Mouse (Mus musculus) embryo, embryonic 10 days (tissue): ENCODE measurements at regions not wholly inside any gene's neighbourhood (a gene's known extent, or its start where the extent isn't known, plus 50 kb on each side); places are given as distances from the start of the nearest gene placed in this dataset.

Source experiments
- DNase-seq: peaks from one replicate; pipeline ENCODE4 v3.0.0-alpha.2; 2015; ENCODE audit warnings: low spot score

DNA sequence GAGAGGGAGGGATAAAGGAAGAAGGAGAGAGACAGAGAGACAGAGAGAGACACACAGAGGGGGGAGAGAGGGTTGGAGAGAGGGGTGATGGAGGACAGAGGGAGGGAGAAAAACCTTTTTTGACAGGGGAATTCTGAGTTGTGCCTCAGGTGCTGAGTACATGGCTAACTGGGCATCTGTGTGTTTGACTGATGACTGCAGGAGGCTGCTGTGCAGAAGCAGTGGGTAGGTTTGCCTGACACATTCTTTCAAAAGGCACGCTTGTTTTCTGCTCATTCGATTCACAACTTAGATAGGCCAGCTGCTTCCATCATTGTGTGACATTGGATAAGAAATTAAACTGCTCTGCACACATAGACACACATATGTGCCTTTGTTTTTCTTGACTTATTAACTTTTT, 150.7 kb upstream of the Rgmb start:
- DNase-seq, result no peak

DNA sequence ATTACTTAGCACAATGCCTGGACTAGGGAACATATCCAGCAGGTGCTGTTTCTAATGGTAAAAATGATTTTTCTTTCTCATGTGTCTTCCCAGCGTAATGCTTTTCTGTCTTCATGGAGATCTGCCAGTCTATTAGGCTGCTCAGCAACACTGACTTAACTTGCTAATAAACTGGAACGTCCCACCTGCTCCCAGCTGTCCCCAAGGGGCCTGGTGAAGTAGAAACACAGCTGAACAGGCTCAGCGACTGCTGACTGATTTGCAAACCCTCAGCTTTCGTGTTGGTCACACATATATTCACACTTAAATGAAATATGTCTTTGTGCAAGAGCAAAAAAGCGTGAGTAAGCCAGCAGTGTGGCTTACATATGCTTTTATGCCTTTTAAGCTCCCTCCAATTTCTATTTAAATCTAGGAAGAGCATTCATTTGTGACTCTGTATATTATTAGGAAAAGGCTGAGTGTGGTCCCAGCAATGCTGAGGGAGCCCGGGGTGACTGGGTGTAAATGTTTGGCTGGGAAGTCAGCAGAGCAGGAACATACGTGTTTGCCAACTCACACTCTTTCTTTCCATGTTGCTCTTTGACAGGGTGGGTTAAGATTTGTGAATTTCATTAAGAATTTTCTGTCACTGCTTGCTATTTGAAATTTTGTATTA, 146.7 kb upstream of the Rgmb start:
- no peak for DNase-seq

DNA sequence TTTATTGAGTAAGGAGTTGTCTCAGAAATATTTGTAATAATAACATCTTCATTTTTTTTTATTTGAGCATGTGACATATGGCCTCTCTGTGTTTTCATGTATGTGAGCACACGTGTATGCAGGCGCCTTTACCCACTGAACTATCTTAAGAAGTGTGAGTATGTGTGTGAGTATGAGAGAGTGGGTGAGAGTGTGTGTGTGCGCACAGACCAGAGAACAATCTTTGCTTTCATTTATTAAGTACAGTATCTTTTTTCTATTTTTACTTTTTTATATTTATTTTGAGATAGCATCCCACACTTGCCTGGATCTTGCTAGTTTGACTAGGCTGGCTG, 140.5 kb upstream of the Rgmb start:
- DNase-seq, result no peak

DNA sequence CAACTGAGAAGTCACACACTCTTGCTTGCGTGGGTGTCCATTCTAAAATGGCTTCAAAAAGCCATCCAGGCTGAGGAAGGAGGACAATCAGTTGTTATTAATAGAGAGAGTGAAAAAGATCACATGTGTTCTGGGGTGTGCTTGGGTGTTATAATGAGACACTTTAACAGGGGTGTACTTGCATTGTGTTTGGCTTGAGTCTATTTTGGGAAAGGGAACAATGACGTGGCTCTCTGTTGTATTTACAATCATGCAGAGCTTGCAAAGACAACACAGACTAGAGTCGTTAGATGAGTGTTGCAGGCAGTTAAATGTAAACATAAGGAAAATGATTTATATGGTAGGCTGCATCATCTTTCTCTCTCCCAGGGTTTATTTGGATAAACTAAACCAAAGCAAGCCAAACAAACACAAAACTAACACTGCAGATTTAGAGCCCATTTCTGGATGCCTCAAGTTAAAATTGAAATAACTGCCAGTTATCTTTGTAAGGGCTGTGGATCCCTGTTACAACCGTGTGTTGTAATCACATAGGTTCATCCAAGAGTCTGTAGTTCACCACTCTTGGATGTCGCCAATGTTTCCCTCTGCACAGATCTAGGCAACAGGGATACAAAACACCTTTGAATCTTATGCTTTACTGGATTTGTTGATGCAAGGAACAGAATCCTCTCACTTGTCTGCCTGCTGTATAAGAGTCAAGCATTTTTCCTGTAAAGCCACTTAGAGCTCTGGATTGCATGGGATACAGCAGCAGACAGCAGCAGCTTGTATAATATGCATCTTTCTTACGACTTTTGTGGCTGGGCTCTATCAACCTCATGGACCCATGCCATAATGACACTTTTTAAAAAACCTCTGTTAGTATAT, 139.9 kb upstream of the Rgmb start:
- DNase-seq, result no peak

DNA sequence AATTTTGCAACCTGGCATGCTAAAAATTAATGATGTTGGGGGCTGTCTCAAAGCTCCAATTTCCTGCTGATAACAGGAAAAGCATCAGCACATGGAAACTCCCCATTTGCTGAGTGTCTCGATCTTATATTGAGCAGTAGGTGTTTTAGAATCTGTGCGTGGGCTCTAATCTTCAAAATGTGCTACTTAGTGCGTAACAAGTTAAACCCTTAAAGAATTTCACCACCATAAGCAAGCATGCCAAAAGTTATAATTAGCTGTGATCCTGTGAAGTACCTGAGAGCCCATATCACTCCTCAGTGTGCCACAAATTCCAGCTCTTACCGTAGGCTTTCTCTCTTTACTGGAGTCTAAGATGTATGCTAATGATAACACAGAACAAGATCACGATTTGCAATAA, 137.5 kb upstream of the Rgmb start:
- no peak for DNase-seq

DNA sequence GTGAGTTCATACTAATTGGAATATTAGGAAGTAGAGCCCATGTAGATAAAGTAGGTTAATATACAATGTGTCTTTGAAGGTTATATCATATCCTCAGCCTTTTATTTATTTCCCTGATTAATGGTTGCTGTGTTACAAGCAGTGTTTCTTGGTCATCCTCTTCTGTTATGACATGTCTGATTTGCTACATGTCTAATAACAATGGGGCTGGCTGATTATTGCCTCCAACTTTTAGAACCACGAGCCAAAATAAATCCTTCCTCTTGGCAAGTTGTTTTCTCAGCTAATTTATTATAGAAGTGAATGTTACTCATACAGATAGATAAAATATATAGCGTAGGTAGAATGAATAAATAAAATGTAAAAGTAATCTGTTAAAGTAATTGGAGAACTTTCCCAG, 124.8 kb upstream of the Rgmb start:
- no peak for DNase-seq

DNA sequence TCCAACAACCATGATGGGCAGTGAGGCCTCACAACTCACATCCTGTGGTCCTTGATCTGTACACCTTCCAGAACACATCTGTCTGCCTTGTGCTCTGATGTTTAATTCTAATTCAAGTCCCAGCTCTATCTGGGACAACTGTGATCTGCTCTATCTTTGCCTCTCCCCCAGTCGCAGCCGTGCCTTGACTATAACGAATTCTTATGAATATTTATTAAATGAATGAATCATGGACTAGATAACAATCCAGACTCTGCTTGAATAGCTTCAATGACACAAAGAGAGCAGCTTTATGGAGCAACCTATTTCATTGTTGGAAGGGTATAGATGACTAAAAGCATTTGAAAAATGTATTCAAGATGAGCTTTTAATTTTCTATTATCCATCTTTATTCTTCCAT, 120.8 kb upstream of the Rgmb start:
- DNase-seq, result no peak

DNA sequence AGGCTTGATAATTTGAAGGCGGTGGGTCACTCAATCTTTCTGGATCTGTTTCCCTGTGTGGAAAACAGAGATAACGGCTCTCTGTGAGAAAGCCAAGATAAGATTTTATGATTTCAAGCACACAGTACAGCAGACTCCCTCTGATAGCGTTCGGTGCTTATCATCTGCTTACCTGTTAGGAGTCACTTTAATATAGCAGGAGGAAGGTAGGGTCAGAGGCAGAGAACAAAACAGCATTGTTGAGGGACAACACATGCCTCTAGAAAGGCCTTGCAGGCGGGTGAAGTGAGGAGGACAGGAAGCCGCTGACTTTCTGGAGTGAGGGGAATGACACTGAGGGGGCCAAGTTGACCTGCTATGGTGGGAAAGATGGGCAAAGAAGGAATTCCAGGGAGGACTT, 118.9 kb upstream of the Rgmb start:
- no peak for DNase-seq

DNA sequence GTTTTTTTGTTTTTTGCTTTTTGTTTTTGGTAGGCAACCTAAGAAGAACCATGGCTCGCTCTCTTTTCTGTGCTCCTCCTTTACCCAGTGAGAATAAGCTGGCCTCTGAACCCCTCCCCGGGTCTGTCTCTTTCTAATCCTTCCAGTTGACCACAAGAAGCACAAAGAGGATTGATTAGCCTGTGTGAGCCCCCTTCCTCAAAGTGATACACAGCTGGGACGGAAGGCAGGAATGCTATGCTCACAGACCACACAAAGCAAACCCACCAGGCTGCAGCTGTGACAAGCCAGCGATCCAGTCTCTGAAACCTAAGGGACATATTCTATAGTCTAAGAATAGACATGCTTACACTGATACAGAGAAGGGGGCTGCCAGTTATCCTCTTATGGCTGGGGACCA, 111.5 kb upstream of the Rgmb start:
- DNase-seq, result peak; percentile 20

DNA sequence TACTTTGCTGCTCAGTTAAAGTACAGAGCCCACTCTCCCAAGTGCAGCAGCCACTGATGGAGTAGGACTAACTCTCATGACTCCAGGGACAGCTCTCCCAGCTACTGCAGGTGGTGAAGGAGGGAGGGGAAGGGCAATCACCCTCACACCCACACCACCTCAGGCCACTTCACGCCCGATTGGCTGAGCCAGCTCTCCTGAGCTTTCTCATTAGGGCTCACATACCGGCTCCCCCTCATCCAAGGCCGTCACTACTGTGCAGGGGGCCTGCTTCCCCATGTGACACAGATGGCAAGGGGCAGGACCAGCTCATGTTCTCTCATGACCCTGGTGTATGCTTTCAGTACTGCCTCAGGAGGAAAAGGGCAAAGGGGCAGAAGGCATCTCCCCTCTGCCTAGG, 87.8 kb upstream of the Rgmb start:
- DNase-seq, result no peak

DNA sequence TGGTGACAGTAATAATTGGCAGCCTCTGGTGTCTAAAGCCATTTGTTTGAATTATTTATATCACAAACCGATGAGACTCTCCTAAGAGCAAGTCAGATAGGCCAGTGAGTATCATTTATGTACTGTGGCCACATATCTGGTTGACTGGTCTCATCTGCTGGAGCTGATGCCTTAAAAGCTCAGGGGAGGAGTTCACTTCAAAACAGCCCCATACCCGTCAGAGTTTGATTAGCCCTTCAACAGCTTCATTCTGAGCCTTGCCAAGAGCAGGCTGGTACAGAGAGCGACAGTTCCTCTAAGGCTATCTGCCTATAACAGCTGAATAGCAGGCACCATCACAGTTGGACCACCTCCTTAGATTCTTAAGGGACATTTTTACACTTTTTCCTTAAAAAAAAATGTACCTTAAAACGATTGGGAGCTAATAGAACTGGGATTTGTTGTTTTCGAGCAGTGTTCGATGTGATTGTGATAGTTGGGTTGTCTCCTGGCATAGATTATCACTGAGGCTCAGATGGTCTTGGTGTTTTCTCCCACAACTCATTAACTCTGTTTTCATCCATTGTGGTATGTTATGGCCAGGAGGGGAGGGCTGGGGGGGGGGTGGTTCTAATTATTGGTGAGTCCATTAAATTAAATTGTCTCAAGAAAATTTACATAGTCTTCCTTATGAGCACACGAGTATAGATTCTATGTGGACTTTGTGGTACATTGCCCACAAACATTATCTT, 68.0 kb upstream of the Rgmb start:
- DNase-seq, result no peak

DNA sequence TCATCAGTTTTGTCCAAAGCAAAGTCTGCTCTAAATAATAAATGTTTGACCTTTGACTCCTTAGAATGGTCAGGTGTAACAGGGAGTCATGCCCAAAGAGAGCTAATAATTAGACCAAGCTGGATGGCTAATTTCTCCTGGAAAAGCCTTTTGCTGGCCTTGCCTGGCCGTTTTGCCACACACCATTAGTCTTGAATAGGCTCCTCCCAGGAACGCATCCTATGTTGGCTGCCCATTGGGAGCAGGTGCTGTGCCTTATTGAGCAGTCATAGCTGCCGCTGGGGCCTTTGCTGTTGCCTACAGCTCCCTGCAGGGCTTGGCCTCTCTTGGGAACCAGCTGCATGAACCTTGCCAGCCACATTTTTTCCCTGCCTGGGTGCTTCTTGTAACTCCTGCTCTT, 65.1 kb upstream of the Rgmb start:
- peak; percentile 39 for DNase-seq

DNA sequence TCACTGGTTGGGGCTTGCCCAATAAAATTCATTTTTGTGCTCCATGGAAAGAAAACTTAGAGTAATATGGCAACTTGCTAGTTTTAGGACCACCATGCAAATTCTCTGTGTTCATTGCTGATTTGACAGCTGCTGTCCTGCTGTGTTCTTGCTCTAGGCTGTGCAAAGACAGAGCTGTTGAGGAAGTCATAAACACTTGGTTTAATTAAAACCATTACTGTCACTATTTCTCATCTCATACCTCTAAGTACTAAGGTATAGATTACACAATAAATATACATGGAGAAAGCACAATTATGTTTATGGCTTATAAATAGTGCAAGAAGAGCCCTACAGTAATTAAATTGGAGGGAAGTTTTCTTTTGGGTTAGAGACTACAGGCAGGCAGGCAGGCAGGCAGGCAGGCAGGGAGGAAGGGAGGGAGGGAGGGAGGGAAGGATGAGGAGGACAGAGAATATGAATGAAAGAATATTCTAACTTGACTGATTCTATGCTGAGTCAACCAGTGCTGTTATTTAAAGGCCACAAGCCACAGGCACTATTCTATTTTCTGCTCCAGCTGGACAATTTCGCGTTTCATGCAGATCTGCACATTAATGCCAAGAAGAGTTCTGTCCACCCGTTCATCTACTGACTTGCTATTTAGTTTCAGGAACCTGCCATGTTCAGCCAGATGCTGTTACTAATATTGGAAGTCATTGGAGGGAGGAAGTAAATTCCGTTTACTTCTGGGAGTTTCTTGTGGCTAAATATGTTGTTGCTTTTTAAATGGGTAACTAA, 61.2 kb upstream of the Rgmb start:
- peak; percentile 16 for DNase-seq

DNA sequence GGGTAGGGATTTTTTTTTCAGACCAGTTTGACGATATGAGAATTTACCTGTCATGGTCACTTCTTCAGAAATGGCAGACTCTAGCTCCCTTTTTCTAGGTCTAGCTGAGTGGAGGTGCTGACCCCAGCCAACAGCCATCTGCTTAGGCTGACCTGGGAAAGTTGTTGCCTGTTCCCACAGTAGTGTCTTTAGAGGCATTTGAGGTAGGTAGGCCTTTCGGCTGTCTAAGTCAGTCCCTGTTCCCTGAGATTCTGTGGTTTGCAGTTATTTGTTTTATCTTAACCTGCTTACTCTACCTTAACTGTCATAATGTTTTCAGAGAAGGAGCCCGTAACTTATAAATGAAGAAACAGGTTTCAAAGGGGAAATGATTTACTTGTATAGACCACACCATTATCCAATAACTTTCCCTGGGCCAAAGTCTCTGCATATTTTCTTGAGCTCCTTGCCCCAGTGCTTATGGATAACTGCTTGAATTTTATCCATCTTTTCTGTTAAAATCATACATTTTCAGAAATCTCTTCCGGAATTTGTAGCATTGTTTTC, 59.8 kb upstream of the Rgmb start:
- no peak for DNase-seq

DNA sequence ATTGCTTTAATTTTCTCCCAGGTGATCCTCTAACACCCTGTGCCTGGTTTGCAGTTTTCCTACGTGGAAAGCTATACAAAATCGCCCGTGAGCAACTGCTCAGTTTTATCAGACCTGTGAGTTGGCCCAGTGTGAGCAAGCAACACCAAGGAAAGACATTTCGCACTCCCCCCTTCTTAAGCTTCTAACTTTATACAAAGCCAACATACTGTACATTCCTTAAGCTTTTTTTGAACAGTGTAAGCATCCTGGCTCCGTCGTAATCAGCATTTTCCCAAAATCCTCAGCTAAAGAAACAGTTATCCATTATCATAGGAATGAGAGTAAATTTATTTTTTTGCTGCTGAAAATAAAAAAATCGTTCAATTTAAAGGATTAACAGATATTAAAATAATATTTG, 52.0 kb upstream of the Rgmb start:
- DNase-seq, result no peak

DNA sequence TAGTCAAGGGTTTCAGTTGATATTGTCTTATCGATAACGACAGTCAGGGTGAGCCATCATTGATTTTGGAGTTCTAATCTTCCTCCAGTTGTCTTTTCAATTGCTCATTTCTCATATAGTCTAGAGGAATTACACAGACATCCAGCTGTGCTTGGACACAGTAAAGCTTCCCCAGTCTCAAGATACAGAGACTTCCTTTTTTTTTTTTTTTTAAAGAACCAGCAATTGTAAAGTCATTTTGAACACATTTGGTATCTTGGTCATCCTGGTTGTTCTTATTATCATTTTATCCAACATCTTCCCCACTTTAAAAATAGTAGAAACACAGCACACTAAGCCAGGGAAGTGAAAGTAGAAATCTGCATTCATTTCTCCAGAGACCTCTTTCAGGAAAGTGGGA, 51.4 kb upstream of the Rgmb start:
- DNase-seq, result no peak
